Mouse (Mus musculus): ENCODE data around the gene Ap3m1. TPM values are rescaled to one million over a fixed set of nuclear protein-coding genes. Genes with fewer than 3 reads are reported as not detected.

The Ap3m1 gene
- polyA plus RNA-seq, 1 experiment from 2014 or later = 73.2 TPM

DNA sequence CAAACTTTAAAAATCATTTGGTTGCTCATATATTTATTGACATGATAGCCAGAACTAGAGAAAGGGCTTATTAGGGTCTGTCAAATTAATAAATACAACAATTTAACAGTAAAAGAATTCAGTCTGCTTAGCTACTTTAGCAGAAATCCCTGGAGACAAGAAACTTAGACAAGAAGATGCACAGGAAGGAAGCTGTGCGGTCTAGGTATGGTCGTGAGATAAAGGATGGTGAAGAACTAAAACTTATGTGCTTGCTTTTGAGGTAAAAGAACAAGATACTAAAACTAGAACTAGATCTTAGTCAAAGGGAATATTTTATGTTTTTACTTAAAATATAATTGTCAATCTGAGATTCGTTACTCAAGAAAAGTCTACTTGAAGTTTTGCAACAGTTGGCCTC, 17.5 kb downstream of the Ap3m1 start:
- no peaks in the 10 kb centered on the region for H3K27me3 ChIP-seq
- H3K9me3 ChIP-seq = no peaks in the 10 kb centered on the region
- ATAC-seq (ENCODE audit: low FRiP score, low read depth) = no peak
- H3K4me3 ChIP-seq = no peak overlapping the region
- H3K9ac ChIP-seq = no peak overlapping the region
- 90% methylated on average over 3 of the region's 3 CpGs for WGBS
- peaks cover 43% of the 10 kb centered on the region for H3K36me3 ChIP-seq
- no peaks in the 10 kb centered on the region for H3K4me1 ChIP-seq (replicated peaks)
- H3K27ac ChIP-seq (replicated peaks) = no peak overlapping the region
- no peak overlapping the region for H3K4me2 ChIP-seq

DNA sequence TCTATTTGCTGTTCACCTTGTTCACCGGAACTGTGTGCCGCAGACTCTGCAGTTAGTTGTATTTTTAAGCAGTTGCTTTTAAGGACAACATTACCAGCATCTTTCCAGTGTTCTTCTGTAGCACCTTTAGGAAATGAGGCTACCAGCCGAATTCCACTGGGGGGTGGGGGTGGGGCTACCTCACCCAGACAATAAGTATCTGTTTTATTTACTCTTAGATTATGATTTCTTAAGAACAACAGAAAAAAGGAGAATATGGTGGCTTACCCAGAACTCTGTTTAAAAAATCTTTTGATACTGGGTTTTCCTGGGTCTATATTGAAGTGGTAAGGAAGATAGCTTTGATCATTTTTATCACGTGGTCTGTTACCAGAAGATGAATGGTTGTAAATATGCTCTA, 18.0 kb downstream of the Ap3m1 start:
- no peak overlapping the region for H3K4me3 ChIP-seq
- ATAC-seq (ENCODE audit: low FRiP score, low read depth) = no peak
- no peaks in the 10 kb centered on the region for H3K27me3 ChIP-seq
- H3K27ac ChIP-seq (replicated peaks) = no peak overlapping the region
- H3K9me3 ChIP-seq = no peaks in the 10 kb centered on the region
- H3K9ac ChIP-seq = no peak overlapping the region
- WGBS = 92% methylated on average over 4 of the region's 4 CpGs
- no peaks in the 10 kb centered on the region for H3K4me1 ChIP-seq (replicated peaks)
- peaks cover 44% of the 10 kb centered on the region for H3K36me3 ChIP-seq
- no peak overlapping the region for H3K4me2 ChIP-seq

DNA sequence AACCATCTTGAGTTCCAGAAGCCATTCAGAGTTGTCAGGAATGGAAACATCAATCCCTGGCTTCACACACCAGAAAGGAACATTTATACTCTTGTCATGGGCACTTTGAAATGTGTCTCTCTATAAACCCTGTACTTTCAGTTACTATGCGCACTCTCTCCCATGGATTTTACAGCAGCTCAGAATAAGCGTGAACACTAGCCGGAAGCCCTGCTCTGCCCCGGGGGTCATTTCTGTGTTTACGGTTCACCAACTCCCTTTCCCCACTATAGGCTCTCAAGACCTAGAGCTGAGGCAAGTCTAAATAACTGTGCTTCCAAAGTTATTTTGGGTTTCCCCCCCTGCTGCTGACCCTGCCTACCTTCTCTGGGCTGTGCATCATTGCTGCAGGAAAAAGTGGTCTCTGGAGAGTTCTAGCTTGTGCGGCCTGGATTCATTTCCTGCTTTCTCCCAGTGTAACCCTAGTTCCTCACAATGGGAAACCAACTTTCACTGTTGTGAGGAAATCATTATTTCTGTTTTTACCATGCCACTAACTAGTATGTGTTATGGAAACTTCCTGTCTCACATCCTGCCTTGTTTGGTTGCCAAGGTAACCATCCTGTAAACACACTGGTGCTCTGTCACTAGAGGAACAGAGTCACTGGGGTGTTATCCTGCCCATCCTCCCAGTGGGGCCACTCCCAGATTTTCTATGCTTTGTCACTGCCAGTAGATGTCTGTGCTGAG, 20.4 kb downstream of the Ap3m1 start:
- 0 out of 2 replicates have a peak, but pooled peaks have one; percentile 27 for ATAC-seq (ENCODE audit: low FRiP score, low read depth)
- Histone ChIP-seq H3K4me1 (replicated peaks) (no peaks in the 10 kb centered on the region), H3K36me3 (peaks cover 30% of the 10 kb centered on the region), H3K27ac (replicated peaks) (no peak overlapping the region), H3K9ac (no peak overlapping the region), H3K4me3 (no peak overlapping the region), H3K4me2 (no peak overlapping the region), H3K9me3 (no peaks in the 10 kb centered on the region), H3K27me3 (no peaks in the 10 kb centered on the region)
- WGBS = 62% methylated on average over 6 of the region's 6 CpGs

DNA sequence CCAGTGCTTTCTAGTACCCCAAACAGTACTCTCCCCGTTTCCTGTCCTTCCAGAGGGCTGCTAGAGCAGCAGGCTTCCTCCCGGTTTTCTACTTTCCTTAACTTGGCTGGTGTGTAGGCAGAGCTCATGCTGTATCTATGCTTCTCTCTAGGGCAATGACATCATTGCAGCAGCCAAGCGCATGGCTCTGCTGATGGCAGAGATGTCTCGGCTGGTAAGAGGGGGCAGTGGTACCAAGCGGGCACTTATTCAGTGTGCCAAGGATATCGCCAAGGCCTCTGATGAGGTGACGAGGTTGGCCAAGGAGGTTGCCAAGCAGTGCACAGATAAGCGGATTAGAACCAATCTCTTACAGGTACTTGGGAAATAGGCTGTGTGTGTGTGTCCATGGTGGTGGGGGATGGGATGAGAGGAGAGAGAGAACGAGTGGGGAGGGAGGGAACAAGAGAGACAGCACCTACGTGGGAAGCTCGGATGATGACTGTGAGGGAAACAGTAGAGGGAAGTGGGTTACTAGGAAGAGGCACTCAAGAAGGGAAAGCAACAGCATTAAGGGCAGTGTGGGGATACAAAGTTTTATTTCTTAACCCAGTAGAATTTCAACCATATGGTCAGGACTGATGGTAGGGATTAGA, 23.2 kb downstream of the Ap3m1 start:
- Histone ChIP-seq H3K4me1 (replicated peaks) (no peaks in the 10 kb centered on the region), H3K27ac (replicated peaks) (no peak overlapping the region), H3K4me2 (no peak overlapping the region), H3K4me3 (no peak overlapping the region), H3K9me3 (no peaks in the 10 kb centered on the region), H3K36me3 (peaks cover 22% of the 10 kb centered on the region), H3K9ac (no peak overlapping the region), H3K27me3 (no peaks in the 10 kb centered on the region)
- peak; percentile 45 for ATAC-seq (ENCODE audit: low FRiP score, low read depth)
- 90% methylated on average over 11 of the region's 11 CpGs for WGBS

DNA sequence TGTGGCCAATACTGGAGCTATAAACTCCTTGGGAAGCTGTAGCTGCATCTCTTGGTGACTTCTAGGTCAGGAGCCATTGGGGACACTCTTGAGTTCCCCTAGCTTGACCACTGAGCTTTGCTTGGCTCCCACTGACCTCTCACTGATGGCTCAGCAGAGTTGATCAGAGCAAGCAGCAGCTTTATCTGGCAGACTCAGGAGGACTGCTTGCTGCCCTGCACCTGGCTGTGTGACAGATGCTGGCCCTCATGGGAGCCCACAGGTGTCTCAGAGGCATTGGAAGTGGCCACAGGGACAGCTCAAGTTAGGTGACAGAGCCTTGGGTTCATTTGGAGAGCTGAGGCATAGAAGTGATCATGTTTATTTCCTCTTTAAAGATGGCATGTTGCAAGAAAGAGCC, 24.8 kb downstream of the Ap3m1 start:
- no peaks in the 10 kb centered on the region for H3K9me3 ChIP-seq
- H3K4me1 ChIP-seq (replicated peaks) = no peaks in the 10 kb centered on the region
- H3K27me3 ChIP-seq = no peaks in the 10 kb centered on the region
- H3K4me2 ChIP-seq = no peak overlapping the region
- ATAC-seq (ENCODE audit: low FRiP score, low read depth) = no peak
- H3K4me3 ChIP-seq = no peak overlapping the region
- H3K9ac ChIP-seq = no peak overlapping the region
- H3K27ac ChIP-seq (replicated peaks) = no peak overlapping the region
- peaks cover 14% of the 10 kb centered on the region for H3K36me3 ChIP-seq

DNA sequence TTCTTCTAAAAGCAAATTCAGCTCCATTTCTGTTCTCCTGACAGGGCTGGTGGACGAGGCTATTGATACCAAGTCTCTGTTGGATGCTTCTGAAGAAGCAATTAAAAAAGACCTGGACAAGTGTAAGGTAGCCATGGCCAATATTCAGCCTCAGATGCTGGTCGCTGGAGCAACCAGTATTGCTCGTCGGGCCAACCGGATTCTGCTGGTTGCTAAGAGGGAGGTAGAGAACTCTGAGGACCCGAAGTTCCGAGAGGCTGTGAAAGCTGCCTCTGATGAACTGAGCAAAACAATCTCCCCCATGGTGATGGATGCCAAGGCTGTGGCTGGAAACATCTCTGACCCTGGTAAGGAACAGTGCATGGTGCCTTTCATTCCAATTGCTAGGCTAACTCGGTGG, 31.9 kb downstream of the Ap3m1 start:
- H3K9ac ChIP-seq = no peak overlapping the region
- ATAC-seq (ENCODE audit: low FRiP score, low read depth) = no peak
- H3K9me3 ChIP-seq = no peaks in the 10 kb centered on the region
- no peak overlapping the region for H3K4me2 ChIP-seq
- no peaks in the 10 kb centered on the region for H3K4me1 ChIP-seq (replicated peaks)
- no peak overlapping the region for H3K4me3 ChIP-seq
- H3K27me3 ChIP-seq = no peaks in the 10 kb centered on the region
- H3K36me3 ChIP-seq = peaks cover 26% of the 10 kb centered on the region
- WGBS = 84% methylated on average over 8 of the region's 8 CpGs
- H3K27ac ChIP-seq (replicated peaks) = no peak overlapping the region

DNA sequence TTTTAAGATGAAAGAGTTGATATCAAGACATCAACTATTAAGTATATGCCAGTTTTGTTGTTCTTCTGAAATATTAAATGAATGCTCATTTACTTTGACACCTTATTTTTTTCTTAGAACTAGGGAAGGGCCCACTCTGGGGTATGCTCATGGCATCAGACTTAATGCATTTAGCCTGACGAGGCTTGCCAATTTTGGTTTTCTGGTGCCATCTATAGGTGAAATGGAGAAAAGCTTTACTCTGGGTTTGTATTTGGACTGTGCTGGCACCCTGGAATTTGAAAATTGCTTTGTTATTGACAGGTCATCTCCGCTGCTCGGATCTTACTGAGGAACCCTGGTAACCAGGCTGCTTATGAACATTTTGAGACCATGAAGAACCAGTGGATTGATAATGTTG, 33.3 kb downstream of the Ap3m1 start:
- ATAC-seq (ENCODE audit: low FRiP score, low read depth) = peak; percentile 79
- 32% methylated on average over 3 of the region's 3 CpGs for WGBS
- H3K4me3 ChIP-seq = no peak overlapping the region
- no peaks in the 10 kb centered on the region for H3K4me1 ChIP-seq (replicated peaks)
- H3K9ac ChIP-seq = no peak overlapping the region
- H3K36me3 ChIP-seq = peaks cover 17% of the 10 kb centered on the region
- no peak overlapping the region for H3K4me2 ChIP-seq
- no peaks in the 10 kb centered on the region for H3K27me3 ChIP-seq
- H3K9me3 ChIP-seq = no peaks in the 10 kb centered on the region
- H3K27ac ChIP-seq (replicated peaks) = no peak overlapping the region

DNA sequence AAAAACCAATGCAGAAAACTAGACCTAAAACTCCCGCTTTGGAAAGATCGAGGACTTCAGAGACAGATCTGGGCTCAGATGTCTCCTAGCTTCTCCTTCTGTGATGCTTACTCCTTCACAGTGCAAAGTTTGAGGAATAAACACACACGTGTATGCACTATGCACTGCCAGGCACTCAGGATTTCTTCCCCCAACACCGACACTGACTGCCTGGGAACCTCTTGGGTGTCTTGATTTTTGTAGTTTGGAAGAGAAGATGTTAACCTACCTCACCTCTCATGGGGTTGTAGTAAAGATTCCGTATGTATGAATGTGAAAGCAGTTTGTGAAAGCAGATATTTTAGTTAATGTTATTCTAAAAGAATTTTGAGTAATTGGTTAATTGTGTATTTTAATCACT, 34.4 kb downstream of the Ap3m1 start:
- no peak overlapping the region for H3K27ac ChIP-seq (replicated peaks)
- peaks cover 17% of the 10 kb centered on the region for H3K36me3 ChIP-seq
- H3K4me3 ChIP-seq = no peak overlapping the region
- H3K27me3 ChIP-seq = no peaks in the 10 kb centered on the region
- H3K9ac ChIP-seq = no peak overlapping the region
- H3K4me2 ChIP-seq = no peak overlapping the region
- no peaks in the 10 kb centered on the region for H3K9me3 ChIP-seq
- no peaks in the 10 kb centered on the region for H3K4me1 ChIP-seq (replicated peaks)
- ATAC-seq (ENCODE audit: low FRiP score, low read depth) = no peak
- 93% methylated on average over 5 of the region's 5 CpGs for WGBS

DNA sequence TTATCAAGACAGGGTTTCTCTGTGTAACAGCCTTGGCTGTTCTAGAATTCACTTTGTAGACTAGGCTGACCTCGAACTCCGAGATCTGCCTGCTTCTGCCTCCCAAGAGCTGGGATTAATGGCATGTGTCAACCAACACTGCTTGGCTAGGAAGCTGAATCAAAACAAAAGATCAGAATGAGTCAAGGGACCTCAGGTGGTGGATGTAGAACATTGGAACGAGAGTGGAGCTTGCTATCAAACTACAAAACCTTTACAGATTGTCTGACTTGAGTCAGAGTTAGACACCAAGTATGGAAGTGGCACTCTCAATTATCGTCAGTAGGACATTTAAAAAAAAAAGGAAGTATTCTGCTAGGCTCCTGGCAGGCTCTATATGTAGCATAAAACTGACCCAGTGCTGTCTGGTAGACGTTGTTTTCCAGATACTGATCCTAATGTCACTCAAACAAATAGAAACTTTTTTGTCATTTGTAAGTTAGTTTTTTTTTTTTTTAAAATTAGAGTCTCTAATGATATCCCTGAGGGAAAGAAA, 38.4 kb downstream of the Ap3m1 start:
- Histone ChIP-seq H3K4me2 (no peak overlapping the region), H3K9ac (no peak overlapping the region), H3K27ac (replicated peaks) (no peak overlapping the region), H3K27me3 (no peaks in the 10 kb centered on the region), H3K36me3 (0 out of 2 replicates have a peak, but pooled peaks cover 5% of the 10 kb centered on the region), H3K4me3 (no peak overlapping the region), H3K4me1 (replicated peaks) (no peaks in the 10 kb centered on the region), H3K9me3 (no peaks in the 10 kb centered on the region)
- no peak for ATAC-seq (ENCODE audit: low FRiP score, low read depth)
- 92% methylated on average over 5 of the region's 5 CpGs for WGBS

DNA sequence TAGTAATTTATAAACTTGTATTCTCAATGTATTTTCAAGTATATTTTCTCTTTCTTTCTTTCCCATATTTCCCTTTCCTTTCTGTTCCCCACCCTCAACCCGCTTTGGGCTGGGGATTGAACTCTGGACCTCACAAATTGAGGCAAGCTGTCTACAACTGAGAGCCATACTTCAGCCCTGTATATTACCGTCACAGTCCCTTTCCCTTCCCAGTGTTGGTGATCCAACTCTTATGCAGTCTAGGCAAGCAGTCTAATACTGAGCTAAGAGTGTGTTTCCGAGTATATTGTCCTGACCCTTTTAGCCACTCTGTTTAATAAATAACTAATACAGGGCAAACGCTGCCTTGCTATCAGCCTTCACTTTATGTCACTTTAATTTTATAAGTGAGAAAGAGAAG, 52.7 kb downstream of the Ap3m1 start:
- Histone ChIP-seq H3K9me3 (no peaks in the 10 kb centered on the region), H3K36me3 (no peaks in the 10 kb centered on the region), H3K27me3 (no peaks in the 10 kb centered on the region), H3K27ac (replicated peaks) (no peak overlapping the region), H3K9ac (no peak overlapping the region), H3K4me3 (no peak overlapping the region), H3K4me2 (no peak overlapping the region), H3K4me1 (replicated peaks) (no peaks in the 10 kb centered on the region)
- 86% methylated on average over 4 of the region's 4 CpGs for WGBS
- no peak for ATAC-seq (ENCODE audit: low FRiP score, low read depth)

DNA sequence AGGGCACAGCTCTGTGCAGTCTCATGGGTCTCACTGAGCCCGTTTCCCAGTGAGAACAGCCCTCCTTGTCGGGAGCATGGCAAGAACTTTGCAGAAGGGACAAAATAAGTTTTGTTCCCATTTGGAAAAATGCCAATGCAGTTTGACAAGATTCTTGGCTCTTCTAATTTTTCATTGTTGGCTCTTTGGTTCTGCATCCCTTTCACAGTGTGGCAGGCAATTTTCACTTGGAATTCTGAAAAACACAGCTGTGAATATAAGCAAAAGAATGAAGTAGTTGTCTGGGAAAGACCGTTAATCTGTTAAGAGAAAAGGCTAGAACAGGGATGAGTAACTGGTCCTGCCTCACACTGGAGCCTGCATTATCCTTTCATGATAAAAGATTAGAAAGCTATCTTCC, 54.8 kb downstream of the Ap3m1 start:
- H3K36me3 ChIP-seq = no peaks in the 10 kb centered on the region
- ATAC-seq (ENCODE audit: low FRiP score, low read depth) = no peak

DNA sequence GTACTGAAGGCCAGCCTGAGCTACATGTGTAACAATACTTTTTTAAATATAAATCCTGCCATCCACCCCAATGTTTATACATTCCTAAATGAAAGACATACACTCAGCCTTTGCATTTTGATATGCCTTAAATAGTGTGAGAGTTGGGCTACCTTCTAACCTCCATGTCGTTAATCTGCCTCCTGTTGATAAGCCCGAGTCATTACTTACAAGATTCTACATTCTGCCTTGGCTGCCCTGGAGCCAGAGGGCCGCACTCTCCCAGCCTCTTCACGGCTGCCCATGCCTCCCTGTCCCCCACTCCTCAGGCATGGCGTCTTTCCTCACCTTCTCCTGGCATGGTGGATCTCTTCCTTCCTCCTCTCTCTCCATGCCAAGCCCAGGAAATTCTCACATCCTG, 55.9 kb downstream of the Ap3m1 start:
- Histone ChIP-seq H3K4me2 (no peak overlapping the region), H3K9me3 (no peaks in the 10 kb centered on the region), H3K4me3 (no peak overlapping the region), H3K27ac (replicated peaks) (no peak overlapping the region; the same call in 1 of the 2 replicates), H3K27me3 (no peaks in the 10 kb centered on the region), H3K4me1 (replicated peaks) (no peaks in the 10 kb centered on the region), H3K9ac (no peak overlapping the region), H3K36me3 (no peaks in the 10 kb centered on the region)
- WGBS = 66% methylated on average over 5 of the region's 5 CpGs
- no peak for ATAC-seq (ENCODE audit: low FRiP score, low read depth)

More for the DNA sequence above, 54.8 kb downstream of the Ap3m1 start:
- Histone ChIP-seq H3K9me3 (no peaks in the 10 kb centered on the region), H3K27me3 (no peaks in the 10 kb centered on the region), H3K4me1 (replicated peaks) (no peaks in the 10 kb centered on the region), H3K9ac (no peak overlapping the region), H3K4me3 (no peak overlapping the region), H3K27ac (replicated peaks) (peak overlapping the region; percentile 34; the same call in 1 of the 2 replicates), H3K4me2 (no peak overlapping the region)
- 37% methylated on average over 3 of the region's 3 CpGs for WGBS

Measured in hindbrain, embryonic 15.5 days (tissue).